Mouse (Mus musculus): ENCODE results near the gene Sctr. TPM values are rescaled to one million over a fixed set of nuclear protein-coding genes. Genes with fewer than 3 reads are reported as not detected.
A peak's percentile ranks its signal among the peaks of the same experiment; 100 is the strongest.

The Sctr gene
- polyA plus RNA-seq, 1 experiment from 2014 or later: 0.61 TPM

DNA sequence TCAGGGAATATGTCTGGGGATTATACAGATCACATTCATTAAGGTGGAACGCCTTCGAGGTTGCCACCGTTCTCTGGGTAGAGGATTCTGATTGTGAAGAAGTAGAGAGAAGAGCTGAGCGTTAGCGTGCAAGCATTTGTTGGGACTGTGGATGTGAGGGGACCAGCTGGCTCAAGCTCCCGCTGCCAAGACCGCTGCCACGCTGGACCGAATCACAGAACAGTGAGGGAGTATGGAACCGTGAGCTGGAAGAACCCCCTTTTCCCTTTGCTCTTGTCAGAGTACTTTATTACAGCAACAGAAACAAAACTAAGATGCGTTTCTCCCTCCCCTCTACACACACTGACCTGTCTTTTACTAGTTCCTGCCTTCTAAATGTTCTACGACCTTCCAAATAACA is 5.9 kb downstream of the Sctr start:
- no peak for ATAC-seq (ENCODE audit: low read depth)
- no peaks in the 10 kb centered on the region for H3K36me3 ChIP-seq
- no peak overlapping the region for H3K4me2 ChIP-seq
- H3K9me3 ChIP-seq: no peaks in the 10 kb centered on the region
- no peak overlapping the region for H3K9ac ChIP-seq
- no peak overlapping the region for H3K27ac ChIP-seq (replicated peaks)
- H3K4me1 ChIP-seq (replicated peaks): peaks cover 7% of the 10 kb centered on the region
- H3K4me3 ChIP-seq: no peak overlapping the region
- peaks cover 20% of the 10 kb centered on the region for H3K27me3 ChIP-seq
- WGBS: 83% methylated on average over 12 of the region's 12 CpGs

DNA sequence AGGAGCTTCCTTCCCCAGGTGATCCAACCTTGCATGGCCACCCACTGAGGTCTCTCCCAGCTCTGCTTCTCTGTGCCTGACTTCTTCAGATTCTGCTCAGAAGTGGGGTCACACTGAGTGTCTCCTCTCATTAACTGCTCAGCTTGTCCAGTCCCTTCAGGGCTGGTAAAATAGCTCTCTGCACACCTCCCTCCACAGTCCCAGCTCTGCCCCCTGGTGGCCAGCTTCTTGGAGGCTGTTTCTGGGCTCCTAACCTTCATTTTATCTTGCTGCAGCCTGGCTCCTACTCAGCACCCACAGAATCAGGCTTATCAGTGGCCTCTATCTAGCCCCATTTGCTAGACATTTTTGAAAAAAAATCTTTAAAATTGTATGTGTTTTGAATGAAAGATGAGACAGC is 6.4 kb downstream of the Sctr start:
- Histone ChIP-seq H3K4me2 (no peak overlapping the region), H3K4me3 (no peak overlapping the region), H3K4me1 (replicated peaks) (peaks cover 2% of the 10 kb centered on the region), H3K9me3 (no peaks in the 10 kb centered on the region), H3K36me3 (no peaks in the 10 kb centered on the region), H3K27ac (replicated peaks) (no peak overlapping the region), H3K9ac (no peak overlapping the region), H3K27me3 (peaks cover 15% of the 10 kb centered on the region)
- no peak for ATAC-seq (ENCODE audit: low read depth)

DNA sequence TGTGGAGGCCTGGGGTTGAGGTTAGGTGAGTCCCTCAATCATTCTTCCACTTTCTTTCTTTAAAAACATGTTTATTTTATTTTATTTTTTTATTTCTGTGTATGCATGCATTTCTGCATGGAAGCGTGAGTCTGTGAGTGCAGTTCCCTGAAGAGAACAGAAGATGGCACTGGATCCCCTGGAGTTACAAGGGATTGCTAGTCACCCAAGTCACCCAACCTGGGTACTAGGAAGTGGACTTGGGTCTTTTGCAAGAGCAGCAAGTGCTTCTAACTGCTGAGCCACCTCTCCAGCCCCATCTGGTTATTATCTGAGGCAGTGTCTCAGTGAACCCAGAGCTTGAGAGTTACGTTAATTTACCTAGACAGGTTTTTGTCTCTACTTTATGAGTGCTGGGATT is 9.5 kb downstream of the Sctr start:
- no peak for ATAC-seq (ENCODE audit: low read depth)
- Histone ChIP-seq H3K27me3 (no peaks in the 10 kb centered on the region), H3K4me3 (no peak overlapping the region), H3K36me3 (no peaks in the 10 kb centered on the region), H3K27ac (replicated peaks) (no peak overlapping the region), H3K9me3 (no peaks in the 10 kb centered on the region), H3K4me1 (replicated peaks) (no peaks in the 10 kb centered on the region), H3K4me2 (no peak overlapping the region), H3K9ac (no peak overlapping the region)
- WGBS: 76% methylated on average over 2 of the region's 2 CpGs

DNA sequence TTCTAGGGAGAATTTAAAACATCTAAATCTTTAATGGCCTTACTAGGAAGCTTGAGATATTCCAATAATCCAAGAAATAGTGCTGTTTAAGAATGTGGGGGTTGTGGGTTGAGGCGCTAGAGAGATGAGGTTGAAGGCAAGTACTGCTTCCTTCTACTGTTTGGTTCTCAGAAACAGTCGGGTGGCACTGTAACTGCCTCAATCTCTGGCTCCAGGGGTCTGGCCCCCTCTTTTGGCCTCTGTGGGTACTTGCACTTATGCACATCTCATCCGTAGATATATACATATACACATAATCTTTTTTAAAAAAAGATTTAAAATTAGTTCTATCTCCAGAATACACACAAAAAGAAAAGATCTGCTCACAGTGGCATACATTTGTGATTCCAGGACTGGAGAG is 12.2 kb downstream of the Sctr start:
- no peak for ATAC-seq (ENCODE audit: low read depth)
- Histone ChIP-seq H3K4me2 (no peak overlapping the region), H3K4me1 (replicated peaks) (no peaks in the 10 kb centered on the region), H3K9ac (no peak overlapping the region), H3K4me3 (no peak overlapping the region), H3K27me3 (no peaks in the 10 kb centered on the region), H3K36me3 (no peaks in the 10 kb centered on the region), H3K9me3 (no peaks in the 10 kb centered on the region), H3K27ac (replicated peaks) (no peak overlapping the region)
- WGBS: 68% methylated on average over 3 of the region's 3 CpGs

DNA sequence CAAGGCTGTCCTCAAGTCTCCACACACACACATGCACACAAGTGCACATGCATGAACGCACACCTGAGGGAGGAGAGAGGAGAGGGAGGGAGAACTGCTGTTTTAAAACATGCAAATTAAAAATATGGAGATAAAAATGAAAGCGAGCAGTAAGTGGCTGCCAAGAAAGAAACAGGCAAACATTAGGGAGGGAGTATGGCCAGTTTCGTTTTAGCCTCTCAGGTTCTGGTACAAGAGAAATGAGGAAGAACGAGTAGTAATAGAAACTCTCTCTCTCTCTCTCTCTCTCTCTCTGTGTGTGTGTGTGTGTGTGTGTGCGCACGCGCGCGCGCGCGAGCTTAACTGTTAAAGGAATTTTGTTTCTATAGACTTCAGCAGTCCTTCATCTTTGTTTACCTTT is 12.7 kb downstream of the Sctr start:
- H3K9me3 ChIP-seq: no peaks in the 10 kb centered on the region
- WGBS: 95% methylated on average over 12 of the region's 12 CpGs
- ATAC-seq (ENCODE audit: low read depth): no peak
- H3K4me2 ChIP-seq: no peak overlapping the region
- no peak overlapping the region for H3K4me3 ChIP-seq
- H3K36me3 ChIP-seq: no peaks in the 10 kb centered on the region
- H3K27ac ChIP-seq (replicated peaks): no peak overlapping the region
- no peaks in the 10 kb centered on the region for H3K4me1 ChIP-seq (replicated peaks)
- H3K9ac ChIP-seq: no peak overlapping the region
- no peaks in the 10 kb centered on the region for H3K27me3 ChIP-seq

DNA sequence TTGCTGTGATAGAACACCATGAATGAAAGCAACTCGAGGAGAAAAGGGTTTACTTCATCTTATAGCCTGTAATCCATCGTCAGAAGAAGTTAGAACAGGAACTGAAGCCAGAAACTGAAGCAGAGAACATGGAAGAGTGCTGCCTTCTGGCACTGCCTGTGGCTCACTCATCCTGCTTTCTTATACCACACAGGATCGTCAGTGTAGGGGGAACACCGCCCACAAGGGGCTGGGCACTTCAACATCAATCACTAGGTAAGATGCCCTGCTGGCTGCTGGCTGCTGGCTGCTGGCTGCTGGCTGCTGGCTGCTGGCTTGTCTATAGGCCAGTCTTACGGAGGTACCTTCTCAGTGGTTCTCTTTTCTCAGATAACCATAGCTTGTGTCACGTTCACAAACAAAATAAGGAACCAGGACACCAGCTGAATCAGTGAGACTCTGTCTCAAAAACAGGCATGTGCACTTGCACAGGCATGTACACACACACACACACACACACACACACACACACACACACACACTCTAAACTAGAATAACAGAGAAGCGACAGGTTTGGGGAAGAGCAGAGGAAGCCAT is 13.7 kb downstream of the Sctr start:
- no peaks in the 10 kb centered on the region for H3K27me3 ChIP-seq
- H3K27ac ChIP-seq (replicated peaks): no peak overlapping the region
- no peaks in the 10 kb centered on the region for H3K36me3 ChIP-seq
- WGBS: 65% methylated on average over 7 of the region's 7 CpGs
- no peak for ATAC-seq (ENCODE audit: low read depth)
- H3K4me3 ChIP-seq: no peak overlapping the region
- no peak overlapping the region for H3K9ac ChIP-seq
- H3K4me2 ChIP-seq: no peak overlapping the region
- no peaks in the 10 kb centered on the region for H3K9me3 ChIP-seq
- H3K4me1 ChIP-seq (replicated peaks): no peaks in the 10 kb centered on the region

DNA sequence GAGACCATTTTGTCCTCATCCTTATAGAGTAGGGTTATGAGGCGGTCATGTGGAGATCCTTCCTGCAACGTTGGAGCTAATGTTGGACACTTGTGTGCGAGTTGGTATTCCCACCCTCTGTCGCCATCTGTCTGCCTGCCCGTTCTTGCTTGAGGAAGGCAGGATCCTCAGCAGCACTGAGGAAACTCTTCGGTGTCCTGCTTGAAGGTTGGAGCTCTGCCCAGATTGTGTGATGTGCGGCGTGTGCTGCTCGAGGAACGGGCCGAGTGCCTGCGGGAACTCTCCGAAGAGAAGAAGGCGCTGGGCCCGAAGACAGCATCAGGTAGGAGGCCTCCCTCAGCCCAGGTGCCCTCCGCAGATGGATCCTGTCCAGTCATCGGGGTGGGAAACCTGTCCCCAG is 15.3 kb downstream of the Sctr start:
- Histone ChIP-seq H3K27me3 (no peaks in the 10 kb centered on the region), H3K4me1 (replicated peaks) (no peaks in the 10 kb centered on the region), H3K9me3 (no peaks in the 10 kb centered on the region), H3K4me3 (no peak overlapping the region), H3K27ac (replicated peaks) (no peak overlapping the region), H3K36me3 (no peaks in the 10 kb centered on the region), H3K9ac (no peak overlapping the region), H3K4me2 (no peak overlapping the region)
- ATAC-seq (ENCODE audit: low read depth): no peak
- WGBS: 91% methylated on average over 17 of the region's 17 CpGs

DNA sequence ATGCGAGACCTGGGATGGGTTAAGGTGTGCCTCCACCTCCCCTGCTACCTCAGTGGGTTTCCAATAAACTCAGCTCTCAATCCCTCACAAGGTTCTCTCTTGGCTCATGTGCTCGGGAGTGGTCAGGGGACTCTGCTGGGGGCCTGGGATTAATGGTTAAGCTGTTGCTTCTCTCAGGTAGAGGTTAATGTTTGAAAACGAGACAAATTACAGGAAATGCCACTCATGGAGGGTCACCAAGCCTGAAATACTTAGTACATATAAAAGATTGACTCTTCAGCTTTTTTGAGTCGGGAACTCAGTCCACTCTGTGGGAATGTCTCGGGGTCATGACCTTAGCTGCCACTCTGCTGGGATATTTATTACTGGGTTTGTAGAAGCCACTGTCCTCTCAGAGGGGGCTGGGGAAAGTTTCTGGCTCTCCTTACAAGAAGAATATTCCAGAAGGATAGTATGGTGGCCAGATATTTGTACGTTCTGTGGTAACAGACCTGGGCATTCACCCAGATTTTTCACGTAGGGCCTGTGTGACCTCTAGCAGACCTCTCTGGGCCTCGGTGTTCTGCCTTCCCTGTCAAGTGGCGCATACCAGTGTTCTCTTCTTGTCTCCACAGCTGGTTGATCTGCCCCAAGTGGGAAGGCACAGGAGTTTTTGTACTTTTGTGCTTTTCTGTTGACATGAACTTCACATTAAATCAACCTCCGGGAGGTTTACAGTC is 17.8 kb downstream of the Sctr start:
- Histone ChIP-seq H3K27ac (replicated peaks) (no peak overlapping the region), H3K4me2 (no peak overlapping the region), H3K36me3 (no peaks in the 10 kb centered on the region), H3K4me1 (replicated peaks) (no peaks in the 10 kb centered on the region; the same call in 1 of the 2 replicates), H3K4me3 (no peak overlapping the region), H3K27me3 (no peaks in the 10 kb centered on the region), H3K9me3 (no peaks in the 10 kb centered on the region), H3K9ac (no peak overlapping the region)
- 63% methylated on average over 10 of the region's 10 CpGs for WGBS
- no peak for ATAC-seq (ENCODE audit: low read depth)

DNA sequence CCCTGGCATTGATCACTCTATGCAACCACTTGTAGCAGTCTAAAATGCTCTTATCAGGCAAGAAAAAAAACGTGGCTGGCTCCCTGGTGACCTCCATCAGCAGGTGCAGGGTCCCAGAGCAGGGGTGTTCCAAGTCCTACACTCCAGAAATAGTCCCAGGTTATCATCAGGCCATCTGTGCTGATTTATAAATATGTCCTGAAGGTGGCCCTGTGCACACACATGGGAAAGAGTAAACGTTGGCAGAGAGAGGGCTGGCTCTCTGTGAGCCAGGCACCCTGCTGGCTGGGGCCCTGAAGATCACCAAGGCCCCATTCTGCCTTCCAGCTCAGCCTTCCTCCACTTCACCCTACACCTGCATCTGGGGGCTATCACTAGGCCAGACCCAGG is 18.4 kb downstream of the Sctr start:
- 38% methylated on average over 2 of the region's 2 CpGs for WGBS

DNA sequence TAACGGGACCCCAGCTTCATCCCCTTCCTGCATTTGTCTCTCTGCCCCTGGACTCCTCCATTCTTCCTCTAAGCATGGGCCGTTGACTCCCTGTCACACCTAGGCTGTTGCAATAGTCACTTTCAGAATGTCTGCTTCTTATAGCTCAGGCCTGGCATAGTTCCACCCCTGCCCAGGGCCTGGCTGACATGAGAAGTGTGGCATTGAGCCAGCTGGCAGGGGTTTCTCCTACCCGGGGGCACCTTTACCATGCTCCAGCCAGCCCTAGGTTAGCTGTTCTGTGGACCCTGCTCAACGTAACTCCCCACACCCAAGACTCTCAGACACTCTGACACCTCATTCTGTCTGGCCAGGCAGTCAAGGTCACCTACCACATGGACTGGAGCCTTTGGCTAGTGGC is 21.0 kb downstream of the Sctr start:
- H3K9me3 ChIP-seq: no peaks in the 10 kb centered on the region
- no peak for ATAC-seq (ENCODE audit: low read depth)
- H3K4me1 ChIP-seq (replicated peaks): no peaks in the 10 kb centered on the region; the same call in 1 of the 2 replicates
- H3K27ac ChIP-seq (replicated peaks): no peak overlapping the region
- no peak overlapping the region for H3K4me2 ChIP-seq
- no peaks in the 10 kb centered on the region for H3K27me3 ChIP-seq
- WGBS: 74% methylated on average over 4 of the region's 4 CpGs
- H3K4me3 ChIP-seq: no peak overlapping the region
- H3K36me3 ChIP-seq: no peaks in the 10 kb centered on the region
- no peak overlapping the region for H3K9ac ChIP-seq

More for the DNA sequence above, 18.4 kb downstream of the Sctr start:
- H3K9me3 ChIP-seq: no peaks in the 10 kb centered on the region
- no peak overlapping the region for H3K9ac ChIP-seq
- no peak overlapping the region for H3K27ac ChIP-seq (replicated peaks)
- no peak for ATAC-seq (ENCODE audit: low read depth)
- no peaks in the 10 kb centered on the region for H3K27me3 ChIP-seq
- no peak overlapping the region for H3K4me3 ChIP-seq
- H3K36me3 ChIP-seq: no peaks in the 10 kb centered on the region
- no peaks in the 10 kb centered on the region; the same call in 1 of the 2 replicates for H3K4me1 ChIP-seq (replicated peaks)
- no peak overlapping the region for H3K4me2 ChIP-seq

DNA sequence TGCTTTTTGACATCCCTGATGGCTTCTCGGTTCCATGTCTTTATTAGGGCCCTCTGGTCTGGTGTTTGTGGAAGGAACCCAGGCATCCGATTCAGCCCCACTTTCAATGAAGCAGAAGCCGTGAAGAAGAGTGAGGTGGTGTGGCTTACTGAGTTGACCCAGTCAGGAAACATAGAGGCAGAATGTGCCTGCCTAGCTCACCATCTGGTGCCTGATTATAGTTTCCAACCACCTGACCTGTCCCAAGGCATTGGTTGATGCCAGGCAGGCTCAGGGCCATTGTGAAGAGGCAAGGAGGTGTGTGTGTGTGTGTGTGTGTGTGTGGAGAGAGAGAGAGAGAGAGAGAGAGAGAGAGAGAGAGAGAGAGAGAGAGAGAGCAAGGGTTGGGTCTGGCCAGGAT is 23.8 kb downstream of the Sctr start:
- Histone ChIP-seq H3K4me1 (replicated peaks) (no peaks in the 10 kb centered on the region; the same call in 1 of the 2 replicates), H3K4me3 (no peak overlapping the region), H3K27ac (replicated peaks) (no peak overlapping the region), H3K9ac (no peak overlapping the region), H3K27me3 (no peaks in the 10 kb centered on the region), H3K9me3 (no peaks in the 10 kb centered on the region), H3K4me2 (no peak overlapping the region), H3K36me3 (no peaks in the 10 kb centered on the region)
- 85% methylated on average over 3 of the region's 3 CpGs for WGBS
- ATAC-seq (ENCODE audit: low read depth): no peak

DNA sequence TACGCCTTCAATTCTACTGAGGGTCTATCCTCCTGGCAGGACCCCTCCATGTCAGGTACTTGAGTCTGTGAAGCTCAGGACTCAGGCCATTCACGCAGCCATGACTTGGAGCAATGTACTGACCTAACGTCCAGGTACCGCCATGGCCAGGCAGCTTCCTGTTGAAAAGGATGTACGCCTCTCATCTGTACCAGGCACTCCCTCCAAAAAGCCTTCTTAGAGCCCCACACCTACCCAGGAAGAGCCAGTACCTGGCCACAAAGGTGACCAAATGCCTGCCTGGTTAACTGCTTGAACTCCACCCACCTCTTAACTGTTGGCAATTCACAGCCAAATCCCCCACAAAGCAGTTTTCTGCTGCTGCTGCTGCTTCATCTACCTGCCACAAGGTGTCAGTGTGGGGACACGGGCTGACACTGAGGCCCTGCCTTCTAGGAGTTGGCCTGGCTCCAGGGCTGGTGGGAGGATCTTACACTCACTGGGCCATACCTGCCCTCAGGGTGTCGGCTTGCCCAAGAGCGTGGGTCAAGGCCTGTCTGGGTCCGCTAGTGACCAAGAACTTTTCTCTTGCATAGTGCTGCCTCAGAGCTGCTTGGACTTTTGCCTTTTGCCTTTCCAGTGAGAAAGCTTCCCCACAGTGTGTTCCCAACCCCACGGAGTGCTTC is 26.2 kb downstream of the Sctr start:
- Histone ChIP-seq H3K27ac (replicated peaks) (no peak overlapping the region), H3K4me3 (no peak overlapping the region), H3K27me3 (no peaks in the 10 kb centered on the region), H3K9me3 (no peaks in the 10 kb centered on the region), H3K9ac (no peak overlapping the region), H3K4me2 (no peak overlapping the region), H3K36me3 (no peaks in the 10 kb centered on the region), H3K4me1 (replicated peaks) (0 out of 2 replicates have a peak, but pooled peaks cover 4% of the 10 kb centered on the region)
- WGBS: 47% methylated on average over 10 of the region's 10 CpGs
- peak; percentile 71; the same call in 1 of the 2 replicates for ATAC-seq (ENCODE audit: low read depth)

Data from neural tube, embryonic 13.5 days (tissue).